Mouse (Mus musculus) kidney, adult 2 months (tissue): ENCODE measurements at regions not wholly inside any gene's neighbourhood (a gene's known extent, or its start where the extent isn't known, plus 50 kb on each side); places are given as distances from the start of the nearest gene placed in this dataset.

ENCODE experiments used
- DNase-seq: peaks from one replicate; pipeline ENCODE4 v3.0.0; 2021
- H3K27ac ChIP-seq: fragments of 200-500 bp; 2 replicates; pipeline ENCODE4 v1.5.1; 2012; ENCODE audit warnings: low read depth, low read length, control low read depth, inconsistent platforms; ENCODE audit not compliant: insufficient read depth
- H3K27me3 ChIP-seq: fragments of 200-500 bp; replicated peaks from 2 replicates; pipeline ENCODE4 v1.6.1; 2012; ENCODE audit warnings: mild to moderate bottlenecking, moderate library complexity, low read length, inconsistent platforms; ENCODE audit not compliant: control insufficient read depth, insufficient read depth
- H3K36me3 ChIP-seq: fragments of 200-500 bp; 2 replicates; pipeline ENCODE4 v1.6.1; 2012; ENCODE audit warnings: mild to moderate bottlenecking, moderate library complexity, low read length, inconsistent platforms; ENCODE audit not compliant: control insufficient read depth, insufficient read depth
- H3K4me1 ChIP-seq: fragments of 200-500 bp; 2 replicates; pipeline ENCODE4 v1.6.1; 2011; ENCODE audit warnings: low read length; ENCODE audit not compliant: control insufficient read depth, insufficient read depth
- H3K4me3 ChIP-seq: fragments of 200-500 bp; 2 replicates; pipeline ENCODE4 v1.5.1; 2011; ENCODE audit warnings: mild to moderate bottlenecking, low read depth, low read length, control low read depth; ENCODE audit not compliant: insufficient read depth
- CTCF ChIP-seq: fragments of 200-500 bp; conservative IDR thresholded peaks from 2 replicates; pipeline ENCODE4 v1.5.1; 2011; ENCODE audit warnings: low read depth, mild to moderate bottlenecking, control low read depth, low read length, moderate library complexity, mixed read lengths; ENCODE audit not compliant: insufficient read depth, insufficient read length
- POLR2A ChIP-seq: fragments of 200-500 bp; IDR thresholded peaks from one replicate; pipeline ENCODE4 v1.6.1; 2011; ENCODE audit warnings: low read depth, low read length, control low read depth
- WGBS: fragments of 180-500 bp; shearing (Covaris S2); methylation state at CpG from one replicate; pipeline ENCODE4 v1.1.7; 2018; 5-methylcytosine and 5-hydroxymethylcytosine counted together

DNA sequence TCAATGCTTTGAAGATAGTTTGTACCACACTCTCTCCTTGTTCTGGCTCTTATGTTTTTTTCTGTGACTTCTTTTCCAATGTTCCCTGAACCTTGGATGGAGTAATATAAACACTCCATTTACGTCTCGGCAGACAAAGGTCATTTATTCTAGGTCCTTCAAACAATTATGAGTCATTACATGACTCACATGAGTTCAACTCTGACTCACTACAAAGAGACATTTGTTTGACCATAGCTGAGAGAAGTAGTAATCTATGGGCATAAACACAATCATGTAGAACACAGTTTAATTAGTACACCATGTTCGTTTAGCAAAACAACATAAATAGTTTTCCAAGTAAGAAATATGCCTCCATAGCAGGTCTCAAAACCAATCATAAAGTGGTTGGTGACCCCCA, 59.6 kb upstream of the Hmgcll1 start:
- no peak overlapping the region for H3K4me3 ChIP-seq
- TF ChIP-seq POLR2A (no peak), CTCF (no peak)
- no peaks in the 10 kb centered on the region for H3K36me3 ChIP-seq
- no peak for DNase-seq
- H3K4me1 ChIP-seq, result peaks cover 5% of the 10 kb centered on the region; the same call in 1 of the 2 replicates
- H3K27ac ChIP-seq, result no peak overlapping the region
- no peaks in the 10 kb centered on the region for H3K27me3 ChIP-seq
- WGBS, result 54% methylated on average over 3 of the region's 3 CpGs

GRCm38 (mm10) chr9:75956370-75956769, 58.3 kb upstream of the Hmgcll1 start:
- no peak for DNase-seq
- peaks cover 5% of the 10 kb centered on the region; the same call in 1 of the 2 replicates for H3K4me1 ChIP-seq
- H3K4me3 ChIP-seq, result no peak overlapping the region
- no peaks in the 10 kb centered on the region for H3K36me3 ChIP-seq
- H3K27ac ChIP-seq, result no peak overlapping the region
- H3K27me3 ChIP-seq, result no peaks in the 10 kb centered on the region
- TF ChIP-seq CTCF (no peak), POLR2A (no peak)

GRCm38 (mm10) chr9:75958720-75959339, 55.8 kb upstream of the Hmgcll1 start:
- WGBS, result 88% methylated on average over 5 of the region's 5 CpGs
- Histone ChIP-seq H3K4me1 (peaks cover 5% of the 10 kb centered on the region; the same call in 1 of the 2 replicates), H3K36me3 (no peaks in the 10 kb centered on the region), H3K27me3 (no peaks in the 10 kb centered on the region), H3K27ac (no peak overlapping the region), H3K4me3 (no peak overlapping the region)
- no peak for TF ChIP-seq CTCF
- no peak for TF ChIP-seq POLR2A
- no peak for DNase-seq

DNA sequence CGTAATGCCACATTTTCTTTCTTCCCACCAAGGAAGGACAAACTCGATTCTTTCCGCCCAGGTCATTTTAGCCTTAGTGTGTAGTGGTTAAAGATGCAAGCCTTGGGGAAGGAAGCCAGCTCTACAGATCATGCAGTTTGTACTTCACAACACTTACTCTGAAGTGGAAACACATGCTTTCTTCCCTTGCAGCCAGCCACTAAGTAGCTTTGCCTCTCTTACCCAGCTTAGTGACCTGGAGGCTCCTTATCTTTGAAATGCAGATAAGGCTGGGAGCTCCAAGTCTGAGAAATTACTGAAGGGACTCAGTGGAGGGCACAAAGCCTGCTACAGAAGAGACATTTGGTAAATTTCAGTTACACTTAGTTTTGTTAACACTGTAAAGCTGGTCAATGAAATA, 54.9 kb upstream of the Hmgcll1 start:
- TF ChIP-seq POLR2A (no peak), CTCF (no peak)
- 66% methylated on average over 3 of the region's 3 CpGs for whole genome bisulfite sequencing
- DNase-seq, result peak; percentile 2
- Histone ChIP-seq H3K4me1 (peaks cover 5% of the 10 kb centered on the region; the same call in 1 of the 2 replicates), H3K27me3 (no peaks in the 10 kb centered on the region), H3K36me3 (no peaks in the 10 kb centered on the region), H3K4me3 (no peak overlapping the region), H3K27ac (no peak overlapping the region)

DNA sequence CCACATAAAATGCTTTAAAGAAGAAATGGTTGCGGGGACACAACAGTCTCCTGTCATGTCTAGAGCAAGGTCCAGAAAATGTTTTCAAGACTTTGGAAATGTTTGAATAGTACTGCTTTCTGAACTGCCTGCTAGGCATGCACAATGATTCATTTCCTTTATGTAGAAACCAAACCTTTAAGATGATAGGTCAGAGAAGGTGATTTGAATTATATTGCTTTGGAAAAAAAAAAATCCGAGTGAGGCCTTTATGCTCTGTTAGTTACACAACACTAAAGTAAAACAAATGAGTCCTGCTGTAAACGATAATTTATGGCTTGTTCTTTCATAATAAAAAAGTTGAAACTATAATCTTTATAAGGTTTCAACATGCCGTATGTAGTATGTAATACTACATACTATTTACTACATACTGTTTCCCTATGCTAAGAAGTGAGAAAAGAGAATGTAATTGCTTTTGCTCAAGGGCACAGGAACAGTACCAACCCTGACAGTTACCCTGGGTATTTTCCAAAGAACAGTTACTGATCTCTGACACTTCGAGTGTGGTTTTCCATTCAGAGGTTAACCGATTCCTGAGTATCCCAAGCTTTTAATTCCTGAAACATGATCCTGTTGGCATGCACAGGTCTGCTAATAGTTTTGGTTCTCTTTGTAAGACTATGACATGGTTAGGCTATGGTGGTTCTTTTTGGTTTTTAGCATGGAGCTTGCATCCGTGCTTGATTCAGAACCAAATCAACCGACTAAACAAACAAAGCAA, 53.9 kb upstream of the Hmgcll1 start:
- Histone ChIP-seq H3K4me3 (no peak overlapping the region), H3K27ac (no peak overlapping the region), H3K4me1 (peaks cover 5% of the 10 kb centered on the region; the same call in 1 of the 2 replicates), H3K27me3 (no peaks in the 10 kb centered on the region), H3K36me3 (no peaks in the 10 kb centered on the region)
- DNase-seq, result peak; percentile 41
- TF ChIP-seq POLR2A (no peak), CTCF (no peak)
- WGBS, result 34% methylated on average over 8 of the region's 8 CpGs
